Mouse (Mus musculus) forebrain, embryonic 14.5 days (tissue): ENCODE measurements around the gene Zdhhc21. TPM values are rescaled to one million over a fixed set of nuclear protein-coding genes. Genes with fewer than 3 reads are reported as not detected.

Experiments used
- ATAC-seq: fragments of 200-750 bp; cut with Nextera tagmentation; 2 replicates; pipeline ENCODE4 v1.8.0; 2017; ENCODE audit warnings: mild to moderate bottlenecking, moderate library complexity
- DNase-seq: peaks from one replicate; pipeline ENCODE4 v3.0.0-alpha.2; 2015; ENCODE audit warnings: low spot score
- H3K27ac ChIP-seq: fragments of 300-500 bp; sonication (generic); 2 replicates; pipeline ENCODE4 v1.5.1; 2014; ENCODE audit warnings: low read depth, mild to moderate bottlenecking, control low read depth, low read length, moderate library complexity
- H3K27me3 ChIP-seq: fragments of 300-500 bp; sonication (generic); replicated peaks from 2 replicates; pipeline ENCODE4 v1.6.1; 2014; ENCODE audit warnings: low read length, control low read depth, mixed read lengths; ENCODE audit not compliant: control insufficient read depth, insufficient read depth
- H3K36me3 ChIP-seq: fragments of 300-500 bp; sonication (generic); 2 replicates; pipeline ENCODE4 v1.6.1; 2014; ENCODE audit warnings: low read length, control low read depth; ENCODE audit not compliant: control insufficient read depth, insufficient read depth
- H3K4me1 ChIP-seq: fragments of 300-500 bp; sonication (generic); 2 replicates; pipeline ENCODE4 v1.6.1; 2014; ENCODE audit warnings: antibody characterized with exemption, low read length, control low read depth; ENCODE audit not compliant: control insufficient read depth, insufficient read depth
- H3K4me2 ChIP-seq: fragments of 300-500 bp; sonication (generic); 2 replicates; pipeline ENCODE4 v1.6.1; 2014; ENCODE audit warnings: mild to moderate bottlenecking, control low read depth, low read length
- H3K4me3 ChIP-seq: fragments of 300-500 bp; sonication (generic); 2 replicates; pipeline ENCODE4 v1.5.1; 2014; ENCODE audit warnings: low read depth, low read length, control low read depth
- H3K9ac ChIP-seq: fragments of 300-500 bp; sonication (generic); 2 replicates; pipeline ENCODE4 v1.6.1; 2014; ENCODE audit warnings: mild to moderate bottlenecking, low read length, control low read depth, moderate library complexity
- H3K9me3 ChIP-seq: fragments of 300-500 bp; sonication (generic); replicated peaks from 2 replicates; pipeline ENCODE4 v1.6.1; 2016; ENCODE audit warnings: low read length, control low read depth, mixed read lengths; ENCODE audit not compliant: control insufficient read depth
- WGBS: fragments of 180-500 bp; shearing (Covaris S2); extraction: QIAGEN DNeasy Blood & Tissue Kit; methylation state at CpG from one replicate; pipeline ENCODE4 v1.1.7; 2014; 5-methylcytosine and 5-hydroxymethylcytosine counted together
- polyA plus RNA-seq: library from polyadenylated mRNA; unstranded; fragments of >200 nt; fragmentation: Nextera tagmentation; extraction: Ambion mirVana; gene quantifications from 2 replicates; pipeline ENCODE4 v1.2.1, GENCODE M21; 2014

Gene Zdhhc21
- polyA plus RNA-seq, 1 experiment from 2014 or later: 13.1 TPM

GRCm38 (mm10) chr4:82765513-82766216 lies 94.1 kb downstream of the Zdhhc21 start:
- DNase-seq: peak; percentile 66
- ATAC-seq: peak; percentile 68; the same call in 1 of the 2 replicates
- H3K27ac ChIP-seq: no peak overlapping the region

GRCm38 (mm10) chr4:82763586-82763985 lies 96.2 kb downstream of the Zdhhc21 start:
- DNase-seq (no peak), ATAC-seq (no peak)
- no peak overlapping the region for H3K4me3 ChIP-seq
- H3K4me1 ChIP-seq: peaks cover 13% of the 10 kb centered on the region
- no peak overlapping the region for H3K4me2 ChIP-seq
- no peaks in the 10 kb centered on the region for H3K27me3 ChIP-seq
- no peak overlapping the region for H3K27ac ChIP-seq
- 44% methylated on average over 5 of the region's 5 CpGs for WGBS
- no peaks in the 10 kb centered on the region for H3K9me3 ChIP-seq
- no peaks in the 10 kb centered on the region for H3K36me3 ChIP-seq
- no peak overlapping the region for H3K9ac ChIP-seq

More at GRCm38 (mm10) chr4:82765513-82766216, 94.1 kb downstream of the Zdhhc21 start:
- Histone ChIP-seq H3K4me3 (no peak overlapping the region), H3K9me3 (no peaks in the 10 kb centered on the region), H3K4me1 (peaks cover 13% of the 10 kb centered on the region), H3K27me3 (no peaks in the 10 kb centered on the region), H3K9ac (no peak overlapping the region), H3K4me2 (no peak overlapping the region), H3K36me3 (no peaks in the 10 kb centered on the region)
- 54% methylated on average over 11 of the region's 11 CpGs for WGBS

DNA sequence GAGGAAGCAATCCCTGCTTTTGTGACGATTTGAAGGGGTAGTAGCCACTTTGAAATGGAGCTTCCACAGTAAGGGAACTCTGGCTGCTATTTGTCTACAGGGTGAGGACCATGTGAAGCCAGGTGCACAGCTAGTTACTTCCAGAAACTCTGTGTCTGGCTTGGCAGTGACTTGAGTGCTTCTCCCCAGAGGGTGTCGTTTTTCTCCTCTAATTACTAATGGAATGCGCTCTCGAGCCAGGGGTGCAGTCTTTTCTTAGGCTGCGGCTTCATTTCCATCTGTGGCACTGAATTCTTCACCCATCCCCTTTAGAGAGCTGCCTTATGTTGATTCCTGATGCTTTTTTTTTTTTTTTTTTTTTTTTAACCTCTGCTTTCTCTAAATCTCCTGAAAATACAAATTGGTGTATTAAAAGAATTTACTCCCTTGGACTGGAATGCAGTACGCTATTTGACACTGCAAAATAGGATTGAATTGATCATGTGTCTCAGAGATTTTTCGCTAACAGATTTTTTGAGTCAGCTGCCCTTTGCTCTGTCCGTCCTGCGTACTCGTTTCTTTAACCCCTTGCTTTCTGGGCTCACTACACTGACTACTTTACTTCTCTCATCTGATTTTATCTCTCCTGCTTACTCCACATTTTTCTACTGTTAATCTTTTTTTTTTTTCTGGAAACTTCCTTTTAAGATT lies 97.2 kb downstream of the Zdhhc21 start:
- Histone ChIP-seq H3K9ac (no peak overlapping the region), H3K36me3 (no peaks in the 10 kb centered on the region), H3K4me3 (no peak overlapping the region), H3K27ac (no peak overlapping the region), H3K9me3 (no peaks in the 10 kb centered on the region), H3K4me2 (no peak overlapping the region; the same call in 1 of the 2 replicates), H3K27me3 (no peaks in the 10 kb centered on the region), H3K4me1 (peaks cover 13% of the 10 kb centered on the region)
- DNase-seq (peak; percentile 65), ATAC-seq (no peak)
- 9% methylated on average over 10 of the region's 10 CpGs for WGBS

- no peak for ATAC-seq
Measured at GRCm38 (mm10) chr4:82756295-82756626, 103.5 kb downstream of the Zdhhc21 start.

DNA sequence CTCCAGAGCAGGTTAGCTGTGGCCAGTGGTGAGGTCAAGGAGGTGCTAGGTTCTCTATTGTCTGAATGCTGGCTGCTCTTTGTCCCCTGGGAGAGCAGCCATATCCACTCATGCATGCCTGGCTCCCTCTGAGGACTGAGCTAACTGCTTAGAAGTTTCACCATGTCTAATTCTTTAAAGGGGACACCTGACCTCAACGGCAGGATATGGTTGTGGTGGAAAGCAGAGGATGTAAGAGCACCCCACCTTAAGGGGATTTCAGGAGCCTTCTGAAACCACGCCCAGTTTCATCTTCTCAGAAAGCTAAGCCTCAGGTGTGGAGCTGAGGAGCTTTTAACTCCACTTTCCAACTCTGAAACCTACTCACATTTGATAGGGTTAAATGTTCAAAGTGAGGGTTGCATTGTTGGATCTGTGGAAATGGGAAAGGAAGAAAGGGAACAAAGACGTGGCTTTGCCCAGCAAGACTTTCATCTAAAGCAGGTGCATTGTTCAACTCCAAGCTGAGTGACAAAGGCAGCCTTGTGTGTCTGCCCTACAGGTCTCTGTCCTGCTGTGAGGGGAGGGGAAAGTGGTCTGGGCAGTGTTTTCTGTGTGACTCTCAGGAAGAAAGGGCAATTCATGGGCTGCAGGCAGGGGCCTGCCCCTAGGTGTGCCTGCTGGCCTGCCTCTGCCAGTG lies 104.0 kb downstream of the Zdhhc21 start:
- no peak overlapping the region for H3K4me3 ChIP-seq
- no peaks in the 10 kb centered on the region for H3K9me3 ChIP-seq
- ATAC-seq: no peak
- H3K36me3 ChIP-seq: no peaks in the 10 kb centered on the region
- H3K4me2 ChIP-seq: no peak overlapping the region
- H3K27ac ChIP-seq: no peak overlapping the region
- no peak overlapping the region for H3K9ac ChIP-seq
- DNase-seq: peak; percentile 22
- H3K4me1 ChIP-seq: no peaks in the 10 kb centered on the region
- H3K27me3 ChIP-seq: no peaks in the 10 kb centered on the region
- WGBS: 13% methylated on average over 3 of the region's 3 CpGs

More at GRCm38 (mm10) chr4:82756295-82756626, 103.5 kb downstream of the Zdhhc21 start:
- Histone ChIP-seq H3K27me3 (no peaks in the 10 kb centered on the region), H3K9ac (no peak overlapping the region), H3K4me2 (no peak overlapping the region), H3K4me1 (no peaks in the 10 kb centered on the region), H3K36me3 (no peaks in the 10 kb centered on the region), H3K4me3 (no peak overlapping the region), H3K27ac (no peak overlapping the region), H3K9me3 (no peaks in the 10 kb centered on the region)
- WGBS: 3% methylated on average over 3 of the region's 3 CpGs
- no peak for DNase-seq

Other genes with a start within 250 kb of the Zdhhc21 start
- gene Nfib, start 154.2 kb downstream of the Zdhhc21 start, polyA plus RNA-seq: 164 and 207 TPM in 2 replicates
- gene Cer1, start 25.2 kb upstream of the Zdhhc21 start, polyA plus RNA-seq: 0.10 TPM in 1 of 2 replicates, not detected in the other
- 1.9 and 2.2 TPM in 2 replicates for gene Frem1, start 192.4 kb upstream of the Zdhhc21 start, polyA plus RNA-seq